Mouse (Mus musculus) brown adipose tissue, adult 24 weeks (tissue): ENCODE data around the gene Pnma1. TPM values are rescaled to one million over a fixed set of nuclear protein-coding genes. Genes with fewer than 3 reads are reported as not detected.
A peak's percentile ranks its signal among the peaks of the same experiment; 100 is the strongest.
"Not testable (repeated sequence)": the region's sequence is repeated elsewhere in the genome, so short reads cannot be mapped to it uniquely, and the experiment has no call there.

Experiments used
- H3K27ac ChIP-seq: fragments of 200-500 bp; replicated peaks from 2 replicates; pipeline ENCODE4 v1.5.1; 2012; ENCODE audit warnings: low read depth, mild to moderate bottlenecking, low read length
- H3K4me1 ChIP-seq: fragments of 200-500 bp; 2 replicates; pipeline ENCODE4 v1.6.1; 2012; ENCODE audit warnings: low read length, mixed read lengths; ENCODE audit not compliant: control insufficient read depth, insufficient read depth, insufficient read length
- H3K4me3 ChIP-seq: fragments of 200-500 bp; 2 replicates; pipeline ENCODE4 v1.5.1; 2012; ENCODE audit warnings: low read depth, mild to moderate bottlenecking, low read length, moderate library complexity; ENCODE audit not compliant: insufficient read depth
- polyA plus RNA-seq: library from polyadenylated mRNA; stranded (reverse); fragments of >200 nt; gene quantifications from 2 replicates; pipeline ENCODE4 v1.2.4, GENCODE M21; 2012; ENCODE audit not compliant: missing spikeins, insufficient read depth, insufficient read length

Gene Pnma1
- polyA plus RNA-seq, 1 experiment = not detected

DNA sequence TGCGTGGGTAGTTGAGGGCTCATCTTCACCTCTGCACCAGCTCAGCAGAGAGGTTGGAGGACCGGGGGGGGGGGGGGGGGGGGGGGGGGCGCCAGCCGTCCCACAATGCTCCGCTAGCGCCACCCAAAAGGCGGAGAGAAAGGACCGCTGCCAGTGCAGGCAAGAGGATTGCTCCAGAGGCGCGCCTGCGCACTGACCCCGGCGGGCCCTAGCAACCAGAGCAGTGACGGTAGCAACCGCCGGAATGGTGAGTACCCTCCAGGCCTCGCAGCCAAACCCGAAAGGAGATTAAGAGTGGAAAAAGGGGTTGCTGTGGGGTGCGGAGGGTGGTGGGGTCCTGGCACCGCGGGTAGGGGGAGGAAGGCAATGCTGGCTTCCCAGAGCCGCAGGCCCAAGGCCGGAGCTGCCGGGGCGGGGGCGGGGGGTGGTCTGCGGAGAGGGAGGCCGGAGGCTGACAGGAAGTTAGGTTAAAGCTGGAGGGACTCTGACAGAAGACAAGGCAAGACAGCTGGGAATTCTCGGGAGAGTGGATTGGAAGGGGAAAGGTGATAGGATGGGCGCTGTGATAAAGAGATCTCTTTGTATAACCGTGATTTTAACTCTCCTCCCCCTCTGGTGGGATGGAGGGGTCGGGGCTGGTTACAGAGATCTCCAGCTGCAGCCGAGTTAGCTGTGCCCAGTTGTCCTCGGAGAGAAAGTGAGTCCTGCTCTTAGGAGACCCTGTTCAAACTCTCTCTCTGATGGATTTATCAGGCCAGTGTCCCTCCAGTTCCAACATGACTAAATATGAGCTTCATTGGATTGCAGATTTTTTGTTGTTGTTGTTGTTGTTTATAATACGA, 33.9 kb downstream of the Pnma1 start, which contains the start of gene Dnal1:
Gene Dnal1, plus strand, starts transcription at position 214 of the 842 bp plus-strand sequence.
- H3K27ac ChIP-seq = no peak within 1 kb of the TSS
- H3K4me1 ChIP-seq = peaks cover 4% of the 10 kb centered on the region; the same call in 1 of the 2 replicates
- H3K4me3 ChIP-seq = peak within 1 kb of the TSS; percentile 68

DNA sequence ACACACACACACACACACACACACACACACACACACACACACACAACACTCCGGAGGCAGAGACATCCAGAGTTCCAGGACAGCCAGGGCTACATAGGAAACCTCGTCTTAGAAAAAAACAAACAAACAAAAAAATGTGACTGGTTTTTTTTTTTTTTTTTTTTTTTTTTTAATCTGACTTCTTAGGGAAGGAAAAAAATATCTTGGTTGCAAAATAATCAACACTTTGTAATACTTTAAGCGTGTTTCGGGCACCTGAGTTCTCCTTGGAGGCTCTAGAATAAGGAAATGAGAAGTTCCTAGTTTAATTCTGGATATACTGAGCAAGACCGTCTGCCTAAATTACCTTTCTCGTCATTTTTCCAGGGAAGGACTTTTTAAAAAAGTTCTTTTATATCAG, 34.6 kb downstream of the Pnma1 start:
- Histone ChIP-seq H3K27ac (no peak overlapping the region), H3K4me3 (peak overlapping the region; percentile 39), H3K4me1 (peaks cover 4% of the 10 kb centered on the region; the same call in 1 of the 2 replicates)

- peaks cover 4% of the 10 kb centered on the region; the same call in 1 of the 2 replicates for H3K4me1 ChIP-seq
- H3K27ac ChIP-seq = no peak overlapping the region
- H3K4me3 ChIP-seq = no peak overlapping the region
Measured at GRCm38 (mm10) chr12:84110814-84111213, 37.5 kb downstream of the Pnma1 start.

GRCm38 (mm10) chr12:84109924-84110323, 38.4 kb downstream of the Pnma1 start:
- Histone ChIP-seq H3K4me1 (peaks cover 4% of the 10 kb centered on the region; the same call in 1 of the 2 replicates), H3K4me3 (no peak overlapping the region), H3K27ac (no peak overlapping the region)

DNA sequence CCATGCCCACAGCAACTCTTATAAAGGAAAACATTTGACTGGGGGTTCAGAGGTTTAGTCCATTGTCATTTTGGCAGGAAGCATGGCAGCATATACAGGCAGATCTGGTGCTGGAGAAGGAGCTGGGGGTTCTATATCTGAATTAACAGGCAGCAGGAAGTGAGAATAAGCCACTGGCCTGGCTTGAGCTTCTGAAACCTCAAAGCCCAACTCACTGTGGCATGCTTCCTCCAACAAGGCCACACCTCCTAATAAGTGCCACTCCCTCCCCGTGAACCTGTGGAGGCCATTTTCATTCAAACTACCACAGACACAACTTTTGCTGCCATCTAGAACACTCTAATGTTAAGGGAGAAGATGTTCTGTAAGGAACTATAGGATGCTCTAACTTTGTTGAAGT, 40.6 kb downstream of the Pnma1 start:
- H3K4me1 ChIP-seq = no peaks in the 10 kb centered on the region
- no peak overlapping the region for H3K4me3 ChIP-seq
- no peak overlapping the region for H3K27ac ChIP-seq

GRCm38 (mm10) chr12:84107012-84107411, 41.3 kb downstream of the Pnma1 start:
- Histone ChIP-seq H3K4me3 (no peak overlapping the region), H3K4me1 (no peaks in the 10 kb centered on the region), H3K27ac (no peak overlapping the region)

DNA sequence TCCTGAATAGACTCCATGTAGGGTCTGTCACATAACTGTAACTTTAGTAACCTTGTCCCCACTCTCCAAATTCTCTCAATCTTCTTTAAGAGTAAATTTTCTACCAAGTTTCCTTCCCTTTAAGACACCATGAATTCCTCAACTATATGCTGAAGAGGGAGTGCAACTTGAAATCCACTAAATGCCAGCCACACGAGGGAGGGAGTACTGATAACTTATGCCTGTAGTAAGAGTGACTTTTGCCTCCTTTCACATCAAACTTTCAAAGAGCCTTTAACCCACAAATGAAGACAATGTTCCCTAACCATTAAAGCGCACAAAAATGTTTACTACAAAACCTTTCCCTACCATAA, 46.8 kb downstream of the Pnma1 start:
- Histone ChIP-seq H3K27ac (no peak overlapping the region), H3K4me1 (no peaks in the 10 kb centered on the region), H3K4me3 (peak overlapping the region; percentile 89)

DNA sequence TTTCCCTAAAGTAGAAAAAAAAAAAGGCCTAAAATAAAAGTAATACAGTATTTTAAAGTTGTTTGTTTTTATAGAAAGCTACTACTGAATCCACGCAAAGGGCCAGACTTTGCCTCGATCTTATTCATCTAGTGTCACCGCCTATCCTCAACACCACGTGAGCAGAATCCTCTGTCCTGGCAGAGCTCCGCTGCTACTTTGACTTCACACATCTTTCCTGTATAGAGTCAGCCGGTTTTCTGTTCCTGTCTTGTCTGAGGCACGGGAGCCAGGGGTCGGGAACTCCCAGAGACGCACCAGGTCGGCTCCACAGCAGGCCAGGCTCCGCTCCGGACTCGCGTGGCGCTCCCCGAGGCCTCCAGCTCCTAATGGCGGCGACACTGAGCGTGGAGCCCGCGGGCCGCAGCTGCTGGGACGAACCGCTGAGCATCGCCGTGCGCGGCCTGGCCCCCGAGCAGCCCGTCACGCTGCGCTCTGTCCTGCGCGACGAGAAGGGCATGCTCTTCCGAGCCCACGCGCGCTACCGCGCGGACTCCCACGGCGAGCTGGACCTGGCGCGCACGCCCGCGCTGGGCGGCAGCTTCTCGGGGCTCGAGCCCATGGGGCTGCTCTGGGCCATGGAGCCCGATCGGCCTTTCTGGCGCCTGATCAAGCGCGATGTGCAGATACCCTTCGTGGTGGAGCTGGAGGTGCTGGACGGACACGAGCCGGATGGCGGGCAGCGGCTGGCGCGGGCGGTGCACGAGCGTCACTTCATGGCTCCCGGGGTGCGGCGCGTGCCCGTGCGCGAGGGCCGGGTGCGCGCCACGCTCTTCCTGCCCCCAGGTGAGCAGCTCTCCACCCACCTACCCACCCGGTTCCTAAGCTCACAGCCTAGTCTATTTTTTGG, 47.4 kb downstream of the Pnma1 start, which contains the start of gene Acot6:
Gene Acot6, plus strand, starts transcription at position 51 of the 889 bp plus-strand sequence.
- not testable (repeated sequence) for H3K4me1 ChIP-seq, H3K27ac ChIP-seq
- H3K4me3 ChIP-seq = peak within 1 kb of the TSS; percentile 89

DNA sequence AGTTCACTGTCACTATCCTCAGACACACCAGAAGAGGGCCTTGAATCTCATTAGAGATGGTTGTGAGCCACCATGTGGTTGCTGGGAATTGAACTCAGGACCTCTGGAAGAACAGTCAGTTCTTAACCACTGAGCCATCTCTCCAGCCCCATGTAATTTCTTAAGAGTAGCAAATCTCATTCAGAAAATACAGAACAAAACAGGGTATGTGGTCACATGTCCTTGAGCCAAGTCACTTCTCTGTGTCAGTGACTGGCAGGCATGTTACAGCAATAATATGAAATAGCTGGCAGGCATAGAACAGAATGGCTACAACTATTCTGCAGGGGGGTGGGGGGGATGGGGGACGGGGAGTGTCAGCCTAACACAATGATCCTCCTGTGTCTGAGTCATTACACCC, 48.2 kb downstream of the Pnma1 start:
- no peak overlapping the region for H3K4me3 ChIP-seq
- no peaks in the 10 kb centered on the region for H3K4me1 ChIP-seq
- H3K27ac ChIP-seq = no peak overlapping the region

GRCm38 (mm10) chr12:84099605-84100004, 48.7 kb downstream of the Pnma1 start:
- Histone ChIP-seq H3K27ac (no peak overlapping the region), H3K4me1 (no peaks in the 10 kb centered on the region), H3K4me3 (no peak overlapping the region)

Other genes with a start within 250 kb of the Pnma1 start
- 11.9 and 13.3 TPM in 2 replicates for gene Numb, start 226.6 kb downstream of the Pnma1 start, polyA plus RNA-seq
- gene Riox1, start 197.9 kb downstream of the Pnma1 start, polyA plus RNA-seq = 1.3 and 2.3 TPM in 2 replicates
- gene Heatr4, start 163.6 kb downstream of the Pnma1 start, polyA plus RNA-seq = not detected in 2 replicates
- 58.8 and 67.3 TPM in 2 replicates for gene Acot2, start 160.6 kb downstream of the Pnma1 start, polyA plus RNA-seq
- gene Acot1, start 139.0 kb downstream of the Pnma1 start, polyA plus RNA-seq = 5.2 TPM in 1 of 2 replicates, not detected in the other
- 1.5 and 2.8 TPM in 2 replicates for gene Acot4, start 110.1 kb downstream of the Pnma1 start, polyA plus RNA-seq
- not detected in 2 replicates for gene Gm49366, start 109.6 kb downstream of the Pnma1 start, polyA plus RNA-seq
- not detected in 2 replicates for gene Acot3, start 96.3 kb downstream of the Pnma1 start, polyA plus RNA-seq
- gene Acot5, start 79.2 kb downstream of the Pnma1 start, polyA plus RNA-seq = not detected in 2 replicates
- 1.5 and 3.3 TPM in 2 replicates for gene Acot6, start 47.8 kb downstream of the Pnma1 start, polyA plus RNA-seq
- gene Dnal1, start 34.1 kb downstream of the Pnma1 start, polyA plus RNA-seq = 2.5 and 3.5 TPM in 2 replicates
- 6.9 and 9.5 TPM in 2 replicates for gene Elmsan1, start 70.4 kb upstream of the Pnma1 start, polyA plus RNA-seq
- gene Ptgr2, start 136.7 kb upstream of the Pnma1 start, polyA plus RNA-seq = 253 and 299 TPM in 2 replicates
- gene Zfp410, start 168.4 kb upstream of the Pnma1 start, polyA plus RNA-seq = 11.5 and 15.7 TPM in 2 replicates
- gene Coq6, start 213.2 kb upstream of the Pnma1 start, polyA plus RNA-seq = 153 and 163 TPM in 2 replicates
- gene Fam161b, start 213.3 kb upstream of the Pnma1 start, polyA plus RNA-seq = 3.1 and 4.3 TPM in 2 replicates